Mouse (Mus musculus) left cerebral cortex, adult 2 months (tissue): ENCODE results near the gene Lrch1. TPM values are rescaled to one million over a fixed set of nuclear protein-coding genes. Genes with fewer than 3 reads are reported as not detected.

ENCODE experiments used
- DNase-seq, 2 experiments: peaks; one replicate each; pipeline ENCODE4 v3.0.0; 2021 to 2022; ENCODE audit warnings: low spot score in 2 of 2, mixed read lengths in 1 of 2; ENCODE audit errors: extremely low spot score in 1 of 2
- H3K27ac ChIP-seq: fragments of 200-600 bp; 2 replicates; pipeline ENCODE4 v1.8.1; 2022
- H3K4me3 ChIP-seq: fragments of 200-600 bp; 2 replicates; pipeline ENCODE4 v1.8.1; 2022
- CTCF ChIP-seq: fragments of 200-600 bp; IDR thresholded peaks from 2 replicates; pipeline ENCODE4 v1.8.1; 2022; ENCODE audit warnings: antibody characterized with exemption, mild to moderate bottlenecking, moderate library complexity
- intact Hi-C: fragments of 180-260 bp; cut with DNase I; formaldehyde crosslinking; loops from one replicate; pipeline ENCODE4 v1.15.1; 2025
- total RNA-seq, 2 experiments: library from RNA; stranded (reverse); gene quantifications; 2 replicates each; pipeline ENCODE4 v1.2.3; 2021

Lrch1 gene
- total RNA-seq, 2 experiments from 2014 or later, result 14.8 to 16.3 TPM

GRCm38 (mm10) chr14:74974136-74974651, 26.5 kb upstream of the Lrch1 start:
- intact Hi-C loops, result no loop called here
- no peak for DNase-seq
- TF ChIP-seq CTCF, result no peak
- H3K4me3 ChIP-seq, result no peak overlapping the region
- H3K27ac ChIP-seq, result no peak overlapping the region

- intact Hi-C loops, result no loop called here
- no peak for DNase-seq
- Histone ChIP-seq H3K27ac (no peak overlapping the region), H3K4me3 (no peak overlapping the region)
- TF ChIP-seq CTCF, result no peak
These were observed 25.0 kb upstream of the Lrch1 start for GRCm38 (mm10) chr14:74972687-74973086.

GRCm38 (mm10) chr14:74972216-74972615, 24.5 kb upstream of the Lrch1 start:
- TF ChIP-seq CTCF, result no peak
- intact Hi-C loops, result no loop called here
- no peak overlapping the region for H3K4me3 ChIP-seq
- no peak for DNase-seq
- H3K27ac ChIP-seq, result no peak overlapping the region

- no peak for TF ChIP-seq CTCF
- intact Hi-C loops, result no loop called here
These were observed 15.7 kb upstream of the Lrch1 start for GRCm38 (mm10) chr14:74963402-74963764.

GRCm38 (mm10) chr14:74962713-74963401, 15.2 kb upstream of the Lrch1 start:
- no peak overlapping the region for H3K4me3 ChIP-seq
- no peak for DNase-seq
- no peak for TF ChIP-seq CTCF
- H3K27ac ChIP-seq, result no peak overlapping the region
- intact Hi-C loops, result no loop called here

More at GRCm38 (mm10) chr14:74963402-74963764, 15.7 kb upstream of the Lrch1 start:
- no peak overlapping the region for H3K27ac ChIP-seq
- no peak overlapping the region for H3K4me3 ChIP-seq
- no peak for DNase-seq

GRCm38 (mm10) chr14:74960568-74960967, 12.9 kb upstream of the Lrch1 start:
- no peak for TF ChIP-seq CTCF
- no peak for DNase-seq
- H3K4me3 ChIP-seq, result no peak overlapping the region
- intact Hi-C loops, result no loop called here
- no peak overlapping the region for H3K27ac ChIP-seq

GRCm38 (mm10) chr14:74956702-74957101, 9.0 kb upstream of the Lrch1 start:
- TF ChIP-seq CTCF, result no peak
- Histone ChIP-seq H3K27ac (no peak overlapping the region), H3K4me3 (no peak overlapping the region)
- DNase-seq, result no peak
- intact Hi-C loops, result no loop called here

- no peak overlapping the region for H3K4me3 ChIP-seq
- intact Hi-C loops, result no loop called here
- DNase-seq, result no peak
- H3K27ac ChIP-seq, result no peak overlapping the region
- no peak for TF ChIP-seq CTCF
These were observed 8.6 kb upstream of the Lrch1 start for GRCm38 (mm10) chr14:74956234-74956633.

- peak overlapping the region; percentile 85 for H3K4me3 ChIP-seq
- peak; percentile 91 for TF ChIP-seq CTCF
- intact Hi-C loops, result loop anchor here (2.0 to 5.0 kb wide), 2 partner anchors 96 to 184 kb away; no protein-coding TSS in a partner anchor
- DNase-seq, result peak; percentile 54 to 60
- peak overlapping the region; percentile 95 for H3K27ac ChIP-seq
These were observed 957 bp upstream of the Lrch1 start for GRCm38 (mm10) chr14:74948426-74949240.

- intact Hi-C loops, result loop anchor here (2.0 to 5.0 kb wide), 2 partner anchors 96 to 183 kb away; no protein-coding TSS in a partner anchor
- DNase-seq, result no peak
- TF ChIP-seq CTCF, result no peak
- Histone ChIP-seq H3K27ac (peak overlapping the region; percentile 95), H3K4me3 (peak overlapping the region; percentile 85)
These were observed 329 bp upstream of the Lrch1 start for GRCm38 (mm10) chr14:74948014-74948396.

- peak overlapping the region; percentile 95 for H3K27ac ChIP-seq
- TF ChIP-seq CTCF, result no peak; the same call in 1 of the 2 replicates
These were observed 813 bp downstream of the Lrch1 start for GRCm38 (mm10) chr14:74946751-74947375.

More at GRCm38 (mm10) chr14:74946751-74947375, 813 bp downstream of the Lrch1 start:
- peak overlapping the region; percentile 85 for H3K4me3 ChIP-seq
- intact Hi-C loops, result loop anchor here (1.0 to 5.0 kb wide), 4 partner anchors 32 to 95 kb away; no protein-coding TSS in a partner anchor
- DNase-seq, result peak; percentile 78 to 81
